Mouse (Mus musculus): ENCODE data around the gene Hip1r.

GRCm38 (mm10) chr5:123932927-123933326 is 40.5 kb upstream of the Hip1r start:
- TF ChIP-seq POLR2A (IDR thresholded peaks at IDR 0.05; ENCODE audit: insufficient read length, low read depth) = no peak
- no peak for TF ChIP-seq SRF (IDR thresholded peaks at IDR 0.05; ENCODE audit: control insufficient read depth, insufficient read length, low read depth)
- no peak for TF ChIP-seq MYOD1 (IDR thresholded peaks at IDR 0.05; ENCODE audit: control insufficient read depth in 1 of 3, insufficient read length in 2 of 3, low read depth in 2 of 3)
- no peak for TF ChIP-seq MYOG (IDR thresholded peaks at IDR 0.05; ENCODE audit: control insufficient read depth in 1 of 3, insufficient read depth in 1 of 3, insufficient read length in 2 of 3, low read depth in 2 of 3)
- no peak for TF ChIP-seq TCF12 (IDR thresholded peaks at IDR 0.05; ENCODE audit: insufficient read depth, poor library complexity, severe bottlenecking)
- TF ChIP-seq POLR2AphosphoS2 (IDR thresholded peaks at IDR 0.05; ENCODE audit: insufficient read length, low read depth) = no peak
- no peak for TF ChIP-seq CEBPB (IDR thresholded peaks at IDR 0.05; ENCODE audit: insufficient read depth, poor library complexity, severe bottlenecking)
- no peak for TF ChIP-seq TCF3 (IDR thresholded peaks at IDR 0.05; ENCODE audit: insufficient read length, low read depth)
- TF ChIP-seq E2F4 (IDR thresholded peaks at IDR 0.05; ENCODE audit: insufficient read depth) = no peak

All from myocyte (in vitro differentiated cells).